Mouse (Mus musculus): Measurements from ENCODE around the gene Galnt10. TPM values are rescaled to one million over a fixed set of nuclear protein-coding genes. Genes with fewer than 3 reads are reported as not detected.

The Galnt10 gene
- polyA plus RNA-seq, 1 experiment from 2014 or later, result 31.4 TPM

DNA sequence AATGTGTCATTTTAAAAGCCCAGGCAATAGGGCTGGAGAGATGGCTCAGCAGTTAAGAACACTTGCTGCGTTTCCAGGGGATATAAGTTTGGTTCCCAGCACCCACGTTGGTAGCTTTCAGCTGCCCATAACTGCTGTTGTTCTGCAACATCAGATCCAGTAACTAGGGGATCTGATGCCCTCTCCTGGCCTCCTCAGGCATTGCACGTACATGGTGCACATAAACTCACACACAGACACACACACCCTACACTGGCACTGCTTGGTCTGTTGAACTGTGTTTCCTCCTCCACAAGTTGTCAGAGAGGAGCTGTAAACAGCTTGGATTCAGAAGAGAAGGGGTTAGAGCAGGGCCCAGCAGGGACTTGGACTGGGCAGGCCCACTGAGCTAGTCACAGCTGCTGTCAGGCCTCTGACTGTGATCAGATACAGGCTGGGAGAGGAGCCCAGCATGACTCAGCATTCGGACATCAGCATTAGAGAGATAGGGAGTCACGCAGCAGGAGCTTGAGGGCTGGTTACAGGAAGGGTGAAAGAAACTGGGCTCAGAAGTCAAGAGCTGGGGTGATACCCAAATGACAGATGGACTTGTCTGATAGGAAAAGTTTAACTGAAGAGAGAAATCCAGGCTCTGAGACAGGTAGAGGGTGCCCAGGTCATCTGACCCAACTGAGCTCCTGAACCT, 62.0 kb downstream of the Galnt10 start:
- 96% methylated on average over 5 of the region's 5 CpGs for WGBS
- Histone ChIP-seq H3K9ac (replicated peaks) (no peak overlapping the region), H3K4me1 (replicated peaks) (peaks cover 9% of the 10 kb centered on the region), H3K9me3 (peaks cover 13% of the 10 kb centered on the region; the same call in 1 of the 2 replicates), H3K4me3 (replicated peaks) (no peak overlapping the region), H3K27ac (no peak overlapping the region), H3K36me3 (peaks cover 12% of the 10 kb centered on the region; the same call in 1 of the 2 replicates), H3K27me3 (no peaks in the 10 kb centered on the region), H3K4me2 (no peak overlapping the region)
- ATAC-seq (ENCODE audit: insufficient number of reproducible peaks, insufficient read depth, low FRiP score, low TSS enrichment, low read depth), result no peak

DNA sequence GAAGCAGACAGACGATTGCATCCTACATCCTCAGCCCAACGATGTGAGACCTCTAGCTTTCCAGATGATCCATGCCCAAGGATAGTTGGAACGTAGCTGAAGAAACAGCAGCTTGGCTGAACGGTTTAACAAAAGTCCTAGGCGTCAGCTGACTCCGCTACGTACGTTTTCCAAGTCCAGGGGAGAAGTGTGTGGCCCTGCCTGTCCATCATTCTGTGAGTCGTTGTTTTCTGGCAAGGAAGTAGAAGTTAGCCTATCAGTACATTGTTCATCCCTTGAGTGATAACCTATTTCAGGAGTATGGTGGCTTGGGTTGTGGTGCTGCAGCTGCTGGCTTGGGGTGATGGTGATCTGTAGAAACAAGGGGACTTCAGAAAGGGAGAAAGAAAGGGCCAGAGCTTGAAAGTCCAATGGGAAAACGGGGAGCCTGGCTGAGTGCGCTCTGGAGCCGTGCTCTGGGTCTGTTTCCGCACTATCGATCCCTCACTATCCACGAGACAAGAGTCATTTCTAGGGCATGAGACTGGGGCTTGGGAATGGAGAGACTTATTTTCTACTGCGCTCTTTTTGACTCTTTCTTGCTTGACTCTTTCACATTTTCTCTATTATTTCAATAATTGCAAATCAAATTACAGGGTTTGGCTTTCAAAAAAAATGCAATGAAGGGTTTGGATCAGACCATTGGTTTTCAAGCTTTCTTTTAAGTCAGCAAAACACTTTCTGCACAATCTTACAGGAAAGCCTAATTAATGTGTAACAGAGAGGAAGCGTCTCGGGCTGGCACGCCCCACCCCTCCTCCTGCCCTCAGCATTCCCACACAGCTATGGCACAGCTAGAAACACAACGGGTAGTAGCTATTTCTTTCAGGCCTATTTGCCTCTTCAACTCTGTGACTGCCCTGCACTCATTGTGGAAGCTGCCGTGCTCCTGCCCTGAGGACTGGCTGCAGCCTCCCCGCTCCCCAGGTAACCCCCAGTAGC, 63.2 kb downstream of the Galnt10 start:
- Histone ChIP-seq H3K9ac (replicated peaks) (no peak overlapping the region), H3K27me3 (no peaks in the 10 kb centered on the region), H3K4me2 (no peak overlapping the region), H3K4me1 (replicated peaks) (peaks cover 9% of the 10 kb centered on the region; the same call in 1 of the 2 replicates), H3K4me3 (replicated peaks) (no peak overlapping the region), H3K36me3 (peaks cover 12% of the 10 kb centered on the region; the same call in 1 of the 2 replicates), H3K27ac (no peak overlapping the region), H3K9me3 (peaks cover 13% of the 10 kb centered on the region; the same call in 1 of the 2 replicates)
- WGBS, result 86% methylated on average over 22 of the region's 22 CpGs
- ATAC-seq (ENCODE audit: insufficient number of reproducible peaks, insufficient read depth, low FRiP score, low TSS enrichment, low read depth), result no peak

DNA sequence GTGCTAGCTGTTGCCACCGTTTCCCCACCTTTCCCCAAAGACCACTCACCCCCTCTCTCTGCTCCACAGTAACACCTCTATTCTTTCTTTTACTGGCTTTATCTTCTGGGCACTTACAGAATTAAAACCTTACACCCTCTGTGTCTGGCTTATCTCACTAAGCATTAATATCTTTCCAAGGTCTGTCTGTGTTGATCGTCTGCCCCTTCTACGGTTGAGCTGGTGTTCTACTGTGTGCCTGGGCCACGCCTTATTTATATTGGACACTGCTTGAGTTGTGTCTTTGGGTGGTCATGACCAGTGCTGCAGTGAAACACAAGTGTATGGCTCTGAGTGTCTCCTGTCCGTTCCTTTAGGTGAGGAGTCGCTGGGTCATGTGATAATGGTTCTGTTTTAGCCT, 68.7 kb downstream of the Galnt10 start:
- ATAC-seq (ENCODE audit: insufficient number of reproducible peaks, insufficient read depth, low FRiP score, low TSS enrichment, low read depth), result no peak
- no peak overlapping the region for H3K27ac ChIP-seq

DNA sequence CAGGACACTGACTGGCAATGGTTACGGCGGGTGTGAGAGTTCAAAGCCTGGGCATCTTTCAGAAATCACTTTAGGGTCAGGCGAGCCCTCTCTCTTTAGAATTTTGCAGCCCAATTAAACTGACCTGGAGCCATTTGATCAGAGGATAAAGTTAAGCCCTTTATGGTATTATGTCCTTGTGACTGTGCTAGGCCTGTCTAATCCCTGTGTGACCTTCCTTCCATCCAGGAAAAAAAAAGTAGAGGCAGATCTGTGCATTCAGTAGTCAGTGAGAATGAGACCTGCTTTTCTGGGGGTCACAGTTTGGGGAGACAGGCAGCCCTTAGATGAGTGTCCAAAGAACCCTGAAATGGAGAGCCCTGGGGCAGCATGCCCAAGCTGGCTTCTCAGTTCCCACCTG, 71.5 kb downstream of the Galnt10 start:
- Histone ChIP-seq H3K9ac (replicated peaks) (no peak overlapping the region), H3K9me3 (no peaks in the 10 kb centered on the region), H3K27ac (0 out of 2 replicates have a peak overlapping the region, but pooled peaks have one; percentile 45), H3K4me2 (no peak overlapping the region), H3K4me1 (replicated peaks) (peaks cover 20% of the 10 kb centered on the region), H3K36me3 (peaks cover 6% of the 10 kb centered on the region), H3K4me3 (replicated peaks) (no peak overlapping the region), H3K27me3 (no peaks in the 10 kb centered on the region)
- WGBS, result 29% methylated on average over 3 of the region's 3 CpGs
- ATAC-seq (ENCODE audit: insufficient number of reproducible peaks, insufficient read depth, low FRiP score, low TSS enrichment, low read depth), result no peak

More for the DNA sequence above, 68.7 kb downstream of the Galnt10 start:
- WGBS, result 85% methylated on average over 6 of the region's 6 CpGs
- peaks cover 15% of the 10 kb centered on the region; the same call in 1 of the 2 replicates for H3K4me1 ChIP-seq (replicated peaks)
- H3K36me3 ChIP-seq, result no peaks in the 10 kb centered on the region
- no peak overlapping the region for H3K9ac ChIP-seq (replicated peaks)
- H3K27me3 ChIP-seq, result no peaks in the 10 kb centered on the region
- H3K4me2 ChIP-seq, result no peak overlapping the region
- no peaks in the 10 kb centered on the region for H3K9me3 ChIP-seq
- no peak overlapping the region for H3K4me3 ChIP-seq (replicated peaks)

DNA sequence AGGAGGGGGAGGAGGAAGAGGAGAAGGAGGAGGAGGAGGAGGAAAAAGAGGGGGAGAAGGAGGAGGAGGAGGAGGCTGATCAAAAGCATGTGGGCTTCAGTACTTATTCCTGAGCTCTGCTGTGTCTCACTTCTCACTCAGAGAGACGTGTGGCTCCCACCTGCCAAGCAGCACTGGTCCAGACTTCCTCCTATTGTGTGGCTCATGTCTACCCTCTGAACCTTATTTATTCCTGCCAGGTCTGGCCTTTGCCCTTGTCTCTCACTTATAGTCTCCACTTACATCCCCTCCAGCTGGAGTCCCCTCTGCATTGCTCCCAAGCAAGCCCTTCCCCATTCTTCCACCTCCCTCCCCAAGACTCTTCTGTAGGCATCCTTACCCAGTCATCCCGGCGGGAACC, 72.2 kb downstream of the Galnt10 start:
- no peak overlapping the region for H3K9ac ChIP-seq (replicated peaks)
- peaks cover 8% of the 10 kb centered on the region for H3K36me3 ChIP-seq
- H3K4me3 ChIP-seq (replicated peaks), result no peak overlapping the region
- ATAC-seq (ENCODE audit: insufficient number of reproducible peaks, insufficient read depth, low FRiP score, low TSS enrichment, low read depth), result no peak
- no peaks in the 10 kb centered on the region for H3K27me3 ChIP-seq
- WGBS, result 42% methylated on average over 3 of the region's 3 CpGs
- H3K4me1 ChIP-seq (replicated peaks), result peaks cover 20% of the 10 kb centered on the region
- no peak overlapping the region for H3K27ac ChIP-seq
- no peaks in the 10 kb centered on the region for H3K9me3 ChIP-seq
- no peak overlapping the region for H3K4me2 ChIP-seq

DNA sequence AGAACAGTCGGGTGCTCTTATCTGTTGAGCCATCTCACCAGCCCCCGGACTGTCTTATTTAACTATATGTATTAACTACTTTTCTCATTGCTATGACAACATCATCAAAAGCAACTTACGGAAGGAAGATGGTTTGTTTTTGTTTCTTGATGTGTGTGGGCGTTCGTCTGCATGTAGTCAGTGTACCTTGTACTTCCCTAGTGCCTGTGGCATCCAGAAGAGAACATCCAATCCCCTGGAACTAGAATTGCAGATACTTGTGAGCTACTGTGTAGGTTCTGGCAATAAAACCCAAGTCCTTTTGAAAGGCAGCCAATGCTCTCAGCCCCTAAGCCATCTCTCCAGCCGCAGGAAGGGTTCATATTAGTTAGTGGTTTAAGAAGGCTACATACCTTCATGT, 72.8 kb downstream of the Galnt10 start:
- 93% methylated on average over 6 of the region's 6 CpGs for WGBS
- Histone ChIP-seq H3K9ac (replicated peaks) (no peak overlapping the region), H3K4me2 (no peak overlapping the region), H3K27me3 (no peaks in the 10 kb centered on the region), H3K36me3 (peaks cover 12% of the 10 kb centered on the region), H3K9me3 (no peaks in the 10 kb centered on the region), H3K4me3 (replicated peaks) (no peak overlapping the region), H3K27ac (no peak overlapping the region), H3K4me1 (replicated peaks) (peaks cover 20% of the 10 kb centered on the region)
- no peak for ATAC-seq (ENCODE audit: insufficient number of reproducible peaks, insufficient read depth, low FRiP score, low TSS enrichment, low read depth)

DNA sequence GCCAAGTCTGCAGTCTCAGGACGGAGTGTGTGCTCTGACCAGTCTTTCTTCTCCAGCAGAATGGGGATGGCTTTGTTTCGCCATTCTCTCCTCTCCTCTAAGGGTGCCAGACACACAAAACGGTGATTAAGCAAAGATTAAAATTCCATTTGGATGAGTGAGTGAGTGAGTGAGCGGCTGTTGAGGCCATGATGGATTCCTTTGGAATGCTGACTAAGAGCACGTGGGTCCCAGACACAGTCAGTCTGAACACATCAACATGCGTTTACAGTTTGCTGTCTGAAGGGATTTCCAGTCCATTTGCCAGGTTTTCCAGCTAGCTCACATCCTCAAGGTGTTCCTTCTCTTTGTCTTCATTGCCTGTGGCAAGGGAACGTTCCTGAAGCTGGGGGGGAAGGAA, 74.4 kb downstream of the Galnt10 start:
- Histone ChIP-seq H3K4me3 (replicated peaks) (no peak overlapping the region), H3K36me3 (peaks cover 21% of the 10 kb centered on the region), H3K9me3 (no peaks in the 10 kb centered on the region), H3K27me3 (no peaks in the 10 kb centered on the region), H3K4me1 (replicated peaks) (peaks cover 20% of the 10 kb centered on the region), H3K9ac (replicated peaks) (no peak overlapping the region), H3K4me2 (no peak overlapping the region), H3K27ac (peak overlapping the region; percentile 53; the same call in 1 of the 2 replicates)
- 37% methylated on average over 7 of the region's 7 CpGs for WGBS
- ATAC-seq (ENCODE audit: insufficient number of reproducible peaks, insufficient read depth, low FRiP score, low TSS enrichment, low read depth), result no peak

DNA sequence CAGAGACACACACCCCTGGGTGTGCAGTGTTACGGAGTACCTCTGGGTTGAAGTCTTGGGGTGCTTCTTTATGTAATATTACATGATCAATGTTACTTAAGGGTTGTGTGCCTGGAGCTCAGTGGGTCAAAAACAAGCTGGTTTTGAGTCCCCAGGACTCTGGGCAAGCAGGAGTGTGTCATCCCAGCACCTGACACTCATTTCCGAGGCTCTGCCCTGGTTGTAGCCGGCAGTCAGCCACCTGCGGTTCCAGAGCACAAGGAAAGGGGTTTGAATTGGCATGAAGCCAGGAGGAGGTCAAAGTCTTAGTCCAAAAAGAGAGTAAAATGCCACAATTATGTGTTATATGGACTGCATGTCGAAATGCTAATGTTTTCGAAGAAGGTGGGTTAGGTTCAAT, 74.8 kb downstream of the Galnt10 start:
- WGBS, result 63% methylated on average over 6 of the region's 6 CpGs
- Histone ChIP-seq H3K4me1 (replicated peaks) (peaks cover 20% of the 10 kb centered on the region), H3K4me3 (replicated peaks) (no peak overlapping the region), H3K9ac (replicated peaks) (no peak overlapping the region), H3K9me3 (no peaks in the 10 kb centered on the region), H3K27me3 (no peaks in the 10 kb centered on the region), H3K27ac (peak overlapping the region; percentile 53; the same call in 1 of the 2 replicates), H3K4me2 (no peak overlapping the region), H3K36me3 (peaks cover 21% of the 10 kb centered on the region)
- no peak for ATAC-seq (ENCODE audit: insufficient number of reproducible peaks, insufficient read depth, low FRiP score, low TSS enrichment, low read depth)

DNA sequence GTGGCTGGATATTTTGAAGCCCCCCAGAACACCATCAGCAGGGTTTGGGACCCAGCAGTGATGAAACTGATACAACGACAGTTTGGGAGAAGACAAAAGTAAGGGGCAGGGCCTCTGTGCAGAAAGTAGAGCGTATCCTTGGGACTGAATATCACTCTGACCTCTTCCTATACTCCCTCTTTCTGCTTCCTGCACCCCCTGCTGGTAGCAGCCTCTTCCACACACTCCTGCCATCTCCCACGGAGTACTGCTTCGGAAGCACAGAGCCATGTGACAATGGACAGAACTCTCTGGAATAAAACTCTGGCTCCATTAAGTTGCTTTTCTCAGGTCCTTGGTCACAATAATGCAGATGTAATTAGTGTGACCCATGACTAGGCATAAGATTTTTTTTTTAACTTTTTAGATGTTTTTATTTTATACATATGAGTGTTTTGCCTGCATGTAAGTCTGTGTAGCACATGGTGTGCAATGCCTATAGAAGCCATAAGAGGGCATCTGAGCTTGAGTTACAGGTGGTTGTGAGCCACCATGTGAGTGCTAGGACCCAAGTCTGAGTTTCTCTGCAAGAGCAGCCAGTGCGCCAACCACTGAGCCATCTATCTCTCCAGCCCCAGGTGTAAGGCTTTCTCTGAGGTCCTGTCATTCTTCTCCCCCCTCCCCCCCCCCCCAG, 79.7 kb downstream of the Galnt10 start:
- Histone ChIP-seq H3K4me2 (no peak overlapping the region), H3K36me3 (peaks cover 30% of the 10 kb centered on the region), H3K9ac (replicated peaks) (no peak overlapping the region), H3K27ac (no peak overlapping the region), H3K4me1 (replicated peaks) (peaks cover 5% of the 10 kb centered on the region), H3K4me3 (replicated peaks) (no peak overlapping the region), H3K9me3 (no peaks in the 10 kb centered on the region), H3K27me3 (no peaks in the 10 kb centered on the region)
- ATAC-seq (ENCODE audit: insufficient number of reproducible peaks, insufficient read depth, low FRiP score, low TSS enrichment, low read depth), result no peak
- WGBS, result 96% methylated on average over 5 of the region's 5 CpGs

DNA sequence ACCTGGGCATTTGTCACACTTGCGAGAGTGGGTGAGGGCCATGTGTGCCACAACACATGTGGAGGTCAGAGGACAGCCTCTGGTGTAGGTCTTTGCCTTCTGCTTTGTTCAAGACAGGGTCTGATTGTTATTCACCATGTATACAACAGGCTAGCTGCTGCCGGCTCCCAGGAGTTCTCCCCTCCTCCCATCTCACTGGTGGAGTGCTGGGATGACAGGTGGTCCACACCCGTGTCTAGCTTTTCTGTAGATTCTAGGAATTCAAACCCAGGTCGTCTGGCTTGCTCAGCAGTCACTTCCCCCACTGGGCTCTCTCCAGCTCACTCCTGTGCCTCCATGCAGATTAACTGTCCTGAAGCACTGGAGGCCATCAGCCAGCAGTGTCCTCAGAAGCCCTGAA, 80.7 kb downstream of the Galnt10 start:
- 57% methylated on average over 4 of the region's 4 CpGs for whole genome bisulfite sequencing
- H3K9ac ChIP-seq (replicated peaks), result no peak overlapping the region
- H3K27ac ChIP-seq, result no peak overlapping the region
- no peak overlapping the region for H3K4me3 ChIP-seq (replicated peaks)
- H3K27me3 ChIP-seq, result no peaks in the 10 kb centered on the region
- H3K36me3 ChIP-seq, result peaks cover 32% of the 10 kb centered on the region
- H3K9me3 ChIP-seq, result no peaks in the 10 kb centered on the region
- H3K4me1 ChIP-seq (replicated peaks), result no peaks in the 10 kb centered on the region
- no peak overlapping the region for H3K4me2 ChIP-seq
- no peak for ATAC-seq (ENCODE audit: insufficient number of reproducible peaks, insufficient read depth, low FRiP score, low TSS enrichment, low read depth)
